Mouse (Mus musculus): ENCODE data around the gene Gm5105. TPM values are rescaled to one million over a fixed set of nuclear protein-coding genes. Genes with fewer than 3 reads are reported as not detected.
A peak's percentile ranks its signal among the peaks of the same experiment; 100 is the strongest.

Gene Gm5105
- total RNA-seq, 2 experiments from 2014 or later = 0.21 TPM; not detected in 1

DNA sequence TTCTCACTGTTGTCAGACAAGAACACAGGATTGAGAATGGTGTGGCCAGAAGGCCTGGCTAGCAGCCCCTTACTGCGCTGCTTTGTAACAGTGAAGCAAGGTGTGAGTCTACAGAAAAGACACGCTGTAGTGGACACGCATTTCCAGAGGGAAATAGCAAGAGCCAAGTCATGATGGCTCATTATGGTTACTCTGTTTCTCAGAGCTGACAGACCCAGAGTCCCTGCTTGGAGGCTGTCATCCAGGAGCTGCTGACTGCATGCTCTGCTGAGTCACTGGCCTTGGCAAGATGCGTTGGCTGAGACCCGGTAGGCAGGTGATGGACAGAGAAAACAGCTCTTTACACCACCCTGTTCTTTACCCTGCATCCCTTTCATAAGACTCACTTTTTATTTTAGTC lies 37.8 kb downstream of the Gm5105 start:
- peak; percentile 51 to 53 for DNase-seq (ENCODE audit: low spot score in 2 of 2)

DNA sequence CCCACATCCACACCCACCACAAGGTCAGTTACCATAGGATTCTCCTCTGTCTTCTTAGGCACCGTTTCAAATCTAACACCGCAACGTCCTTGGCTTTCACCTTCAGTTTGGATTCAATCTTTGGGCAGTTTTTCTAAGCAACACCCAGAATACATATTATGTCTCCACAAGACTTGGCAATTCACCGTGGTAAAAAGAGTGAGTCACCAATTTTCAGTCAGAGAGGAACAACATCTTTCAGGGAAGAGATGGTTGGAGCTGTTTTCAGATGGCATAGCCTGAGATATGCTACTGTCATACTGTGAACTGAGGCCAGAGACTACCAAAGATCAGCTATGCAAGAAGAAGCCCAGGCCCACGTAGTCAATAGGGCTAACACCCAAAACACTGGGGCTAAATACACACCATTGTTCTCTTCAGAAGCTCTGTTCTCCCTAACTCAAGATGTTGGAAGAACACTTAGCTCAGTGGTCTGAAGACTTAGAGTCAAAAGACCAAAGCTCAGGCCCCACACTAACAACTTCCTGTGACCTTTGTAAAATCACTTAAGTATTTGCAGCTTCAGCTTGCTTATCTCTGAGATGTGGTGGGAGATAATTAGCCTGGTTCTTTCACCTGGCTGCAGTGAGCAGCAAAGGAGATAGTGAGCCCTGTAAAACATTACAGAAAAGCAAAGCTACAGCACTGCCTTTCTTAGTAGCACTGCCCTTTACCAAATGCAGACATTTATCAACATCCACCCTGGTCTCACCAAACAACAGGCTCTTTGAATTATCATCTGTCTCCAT lies 39.4 kb downstream of the Gm5105 start:
- no peak for DNase-seq (ENCODE audit: low spot score in 2 of 2)

DNA sequence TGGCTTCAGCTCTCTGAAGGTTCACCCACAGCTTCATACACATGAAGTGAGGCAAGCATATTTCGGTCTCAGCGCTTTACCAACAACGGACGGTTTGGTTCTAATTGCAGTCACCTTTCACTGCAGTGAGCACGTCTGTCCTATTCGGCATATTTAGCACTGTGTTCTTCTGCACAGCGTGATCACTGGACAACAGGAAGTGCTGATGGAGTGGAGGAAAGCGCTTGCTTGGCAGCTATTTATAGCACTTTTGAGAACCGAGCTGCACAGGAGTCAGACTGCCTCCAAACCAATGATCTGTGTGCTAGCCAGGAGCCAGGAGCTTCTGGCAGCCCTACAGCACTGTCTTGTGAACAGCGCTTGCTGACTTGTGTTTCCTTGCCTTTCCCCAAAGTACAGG lies 40.9 kb downstream of the Gm5105 start:
- DNase-seq (ENCODE audit: low spot score in 2 of 2) = no peak

DNA sequence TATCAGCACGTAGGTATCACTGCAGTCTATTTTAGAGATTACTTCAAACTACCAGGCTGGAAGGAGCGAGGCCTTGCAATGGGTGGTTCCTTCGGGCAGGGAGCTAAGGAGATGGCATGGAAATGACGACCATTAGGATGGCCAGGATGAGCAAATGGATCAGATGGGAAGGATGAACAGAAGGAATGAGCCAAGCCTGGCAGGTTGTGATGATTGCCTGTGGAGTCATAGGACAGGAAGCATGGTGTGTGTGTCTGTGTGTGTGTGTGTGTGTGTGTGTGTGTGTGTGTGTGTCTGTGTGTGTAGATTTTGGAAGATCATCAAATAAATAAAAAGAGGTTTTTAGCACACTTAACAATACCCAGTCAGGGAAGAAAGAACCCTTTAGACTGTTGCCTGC lies 44.5 kb downstream of the Gm5105 start:
- no peak for DNase-seq (ENCODE audit: low spot score in 2 of 2)

DNA sequence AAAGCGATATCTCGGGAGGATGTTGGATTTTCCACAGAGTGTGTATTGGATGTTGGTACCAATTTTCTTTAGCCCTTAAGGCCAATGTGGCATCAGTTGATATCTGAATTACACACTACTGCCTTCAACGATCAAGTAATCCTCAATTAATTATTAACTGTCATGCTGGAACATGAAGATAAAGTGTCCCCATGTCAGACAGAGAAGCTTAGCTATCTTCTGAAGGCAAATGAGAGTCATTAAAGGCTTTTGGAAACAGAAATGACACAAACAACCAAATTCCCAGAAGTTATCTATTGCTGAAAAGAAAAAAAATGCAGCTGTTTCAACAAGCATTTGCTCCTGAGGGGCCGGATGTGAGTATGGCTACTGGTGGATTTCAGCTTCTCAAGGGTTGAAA lies 45.2 kb downstream of the Gm5105 start:
- no peak for DNase-seq (ENCODE audit: low spot score in 2 of 2)

DNA sequence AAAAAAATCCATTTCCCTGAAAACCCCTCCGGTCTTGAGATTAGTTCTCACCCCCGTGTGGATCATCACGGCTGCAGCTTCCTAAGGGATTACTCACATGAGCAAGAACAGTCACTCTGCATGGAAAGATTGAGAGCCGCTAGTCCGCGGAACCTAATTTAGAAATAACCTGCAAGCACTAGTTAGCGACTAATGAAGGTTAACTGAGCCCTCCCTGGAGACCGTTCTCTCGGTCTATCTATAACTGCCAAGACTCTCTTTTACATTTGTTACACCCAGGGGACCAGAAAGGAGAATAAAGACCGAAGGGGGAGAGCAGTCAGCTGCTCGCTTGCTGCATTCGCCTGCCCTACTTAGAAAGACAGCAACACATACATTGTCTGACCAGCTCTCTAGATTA lies 50.4 kb downstream of the Gm5105 start:
- no peak for DNase-seq (ENCODE audit: low spot score in 2 of 2)

DNA sequence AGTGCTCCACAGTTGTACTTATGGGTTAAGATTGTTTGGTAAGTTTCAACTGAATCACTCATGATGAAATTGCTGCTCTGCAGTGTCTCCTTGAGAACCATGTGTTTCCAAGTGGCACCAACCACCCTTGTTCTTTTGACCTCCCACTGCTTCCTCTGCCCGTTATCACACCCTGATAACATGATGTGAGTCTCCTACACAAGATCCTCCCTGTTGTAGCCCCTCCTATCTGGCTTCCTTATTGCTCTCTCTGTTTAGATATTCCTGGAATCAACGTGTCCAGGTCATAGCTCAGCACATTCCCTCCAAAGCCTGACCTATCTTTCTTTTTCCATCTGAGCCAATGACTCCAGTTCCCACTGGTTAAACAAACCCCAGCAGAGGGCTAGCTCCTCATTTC lies 52.5 kb downstream of the Gm5105 start:
- DNase-seq (ENCODE audit: low spot score in 2 of 2) = no peak

DNA sequence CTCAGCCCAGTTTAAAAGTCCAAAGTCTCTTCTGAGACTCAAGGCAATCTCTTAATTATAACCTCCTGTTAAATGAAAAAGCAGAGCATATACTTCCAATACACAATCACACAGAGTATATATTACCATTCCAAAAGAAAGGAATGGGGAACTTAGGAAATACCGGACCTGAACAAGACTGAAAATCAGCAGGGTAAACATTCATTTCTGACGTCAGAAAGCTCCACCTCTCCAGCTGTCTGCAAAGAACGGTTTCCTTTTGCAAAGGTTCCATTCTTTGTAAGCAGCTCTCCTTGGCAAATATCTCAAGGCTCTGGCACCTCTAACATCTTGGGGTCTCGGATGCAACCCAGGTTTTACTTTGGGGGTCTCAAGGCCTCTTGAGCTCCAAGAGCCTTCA lies 54.8 kb downstream of the Gm5105 start:
- no peak for DNase-seq (ENCODE audit: low spot score in 2 of 2)

DNA sequence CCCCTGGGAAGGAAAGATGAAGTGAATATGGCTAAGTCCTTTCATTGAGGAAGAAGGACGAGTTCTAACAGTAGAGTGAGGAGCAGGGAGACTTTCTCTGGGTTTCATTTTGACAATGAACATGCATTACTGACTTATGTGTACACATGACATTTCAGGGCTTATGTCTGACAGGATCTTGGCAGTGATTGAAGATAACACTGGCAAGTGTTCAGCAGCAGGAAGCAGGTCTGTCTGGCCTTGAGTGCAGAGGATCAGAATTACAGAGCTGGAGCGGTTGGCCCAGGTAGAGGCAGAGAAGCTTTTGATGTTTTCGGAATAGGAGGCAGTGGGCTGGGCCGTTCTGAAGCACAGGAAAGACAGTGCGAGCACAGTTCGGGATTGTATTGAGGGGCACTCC lies 59.0 kb downstream of the Gm5105 start:
- no peak for DNase-seq (ENCODE audit: low spot score in 2 of 2)

DNA sequence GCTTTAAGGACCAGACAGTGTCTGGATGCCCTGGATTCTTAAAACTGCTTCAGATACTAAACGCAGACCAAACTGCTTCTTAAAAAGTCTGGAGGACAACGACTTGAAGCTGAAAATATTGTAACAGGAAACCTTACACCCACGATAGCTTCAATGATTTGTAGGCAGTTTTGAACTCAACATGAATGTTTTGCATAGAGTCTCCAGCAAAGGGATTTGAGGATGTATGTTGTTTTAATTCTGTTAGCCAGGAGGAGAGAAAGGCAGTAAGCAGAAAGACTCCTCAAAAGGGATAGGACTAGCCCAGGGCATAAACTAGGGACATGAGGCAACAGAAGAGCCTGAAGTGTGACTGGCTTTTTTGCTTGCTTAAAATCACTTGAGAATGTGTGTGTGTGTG lies 60.3 kb downstream of the Gm5105 start:
- DNase-seq (ENCODE audit: low spot score in 2 of 2) = no peak

DNA sequence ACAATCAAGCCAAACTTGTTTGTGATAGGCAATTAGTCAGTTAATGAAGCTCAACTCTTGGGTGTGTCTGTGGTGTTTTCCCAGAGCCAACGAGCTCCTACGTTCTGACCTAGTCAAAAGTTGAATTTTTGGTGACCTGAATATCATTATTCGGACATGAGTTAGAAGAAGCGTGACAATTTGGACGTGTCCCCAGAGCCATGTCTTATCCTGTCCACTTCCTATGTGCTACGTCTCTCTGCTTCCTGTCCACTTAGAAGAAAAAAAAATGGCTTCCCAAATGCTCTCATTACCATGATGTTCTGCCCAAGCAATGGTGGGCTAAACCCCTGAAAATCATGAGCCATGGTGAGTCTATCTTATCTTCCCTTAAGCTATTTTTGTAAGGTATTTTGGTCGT lies 63.9 kb downstream of the Gm5105 start:
- DNase-seq (ENCODE audit: low spot score in 2 of 2) = no peak

DNA sequence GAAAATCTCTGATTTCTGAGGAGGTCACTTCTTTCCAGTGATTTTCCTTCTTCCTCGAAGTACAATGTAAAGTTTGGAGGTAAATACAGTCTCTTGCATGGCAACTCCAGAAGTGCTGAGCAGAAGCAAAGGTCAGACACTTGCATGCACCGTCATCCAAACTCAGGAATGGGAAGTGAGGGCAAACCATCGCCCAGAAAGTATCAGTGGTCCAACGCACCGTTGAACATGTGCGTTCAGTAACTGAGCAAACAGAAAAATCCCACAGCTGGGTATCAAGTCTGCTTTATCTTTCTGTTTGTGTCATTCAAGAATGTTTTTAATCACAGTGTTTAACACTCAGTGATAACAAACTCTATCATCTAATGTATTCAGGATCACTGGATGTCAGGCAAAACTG lies 64.6 kb downstream of the Gm5105 start:
- no peak for DNase-seq (ENCODE audit: low spot score in 2 of 2)

DNA sequence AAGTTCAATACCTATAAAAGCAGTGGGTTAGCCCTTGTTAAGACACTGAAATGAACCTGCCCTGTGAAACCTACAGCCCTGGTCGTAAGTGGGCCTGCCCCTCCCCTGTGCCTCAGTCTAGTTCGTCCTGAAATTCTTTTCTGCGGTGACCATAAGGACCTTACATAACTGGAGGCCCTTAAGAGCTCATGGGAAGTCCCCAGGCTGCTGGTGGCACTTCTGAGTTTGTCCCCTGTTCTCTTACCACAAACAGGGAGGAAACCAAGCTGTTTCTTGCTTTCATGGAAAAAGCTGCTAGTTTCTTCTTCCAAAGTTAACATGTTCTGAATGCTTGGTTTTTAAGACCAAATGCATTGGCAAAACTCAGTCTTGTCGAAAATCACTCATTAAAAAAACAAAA lies 65.3 kb downstream of the Gm5105 start:
- DNase-seq (ENCODE audit: low spot score in 2 of 2) = no peak

DNA sequence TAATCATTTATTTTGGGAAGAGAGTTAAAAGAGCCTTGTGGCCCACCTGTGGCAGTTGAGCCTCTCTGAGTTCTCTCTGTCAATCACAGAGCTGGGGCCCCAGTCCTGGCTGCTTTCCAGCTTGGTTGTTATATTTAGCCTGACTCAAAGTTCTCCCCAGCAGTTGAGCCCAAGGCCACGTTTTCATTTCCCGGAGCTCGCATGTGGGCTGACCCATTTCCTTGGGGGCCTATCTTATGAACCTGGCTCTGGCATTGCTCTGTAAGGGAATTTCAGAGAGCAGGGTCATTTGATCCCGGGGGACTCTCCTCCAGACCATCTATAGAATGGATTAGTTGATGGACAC lies 66.5 kb downstream of the Gm5105 start:
- no peak for DNase-seq (ENCODE audit: low spot score in 2 of 2)

DNA sequence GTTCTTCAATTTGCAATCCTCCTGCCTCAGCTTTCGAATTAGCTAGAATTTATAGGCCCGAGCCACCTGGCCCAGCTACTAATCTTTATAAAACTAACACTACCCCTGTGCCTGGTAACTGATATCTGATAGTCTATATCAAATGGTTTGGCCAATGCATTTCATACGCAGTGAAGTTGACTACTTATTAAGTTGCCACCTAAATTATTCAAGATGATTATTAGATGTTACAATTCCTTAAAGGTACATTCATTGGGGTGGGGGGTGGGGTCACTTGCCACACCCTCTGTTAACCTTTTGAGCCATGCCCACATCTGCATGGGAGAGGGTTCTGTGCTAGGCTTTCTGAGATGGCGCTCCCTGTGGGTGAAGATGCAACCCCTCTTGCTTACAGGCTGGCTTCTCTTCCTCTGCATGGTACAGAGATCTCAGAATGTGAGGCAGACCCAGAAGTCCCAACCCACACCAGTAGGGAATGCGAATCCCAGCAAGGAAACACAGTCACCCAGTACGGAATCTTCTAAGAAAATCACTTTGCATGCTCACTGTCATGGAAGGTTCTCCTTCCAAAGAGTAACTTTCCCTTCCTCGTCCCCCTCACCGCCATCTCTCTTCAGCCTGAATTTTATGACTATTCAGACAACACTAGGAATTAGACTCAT lies 67.0 kb downstream of the Gm5105 start:
- DNase-seq (ENCODE audit: low spot score in 2 of 2) = no peak

DNA sequence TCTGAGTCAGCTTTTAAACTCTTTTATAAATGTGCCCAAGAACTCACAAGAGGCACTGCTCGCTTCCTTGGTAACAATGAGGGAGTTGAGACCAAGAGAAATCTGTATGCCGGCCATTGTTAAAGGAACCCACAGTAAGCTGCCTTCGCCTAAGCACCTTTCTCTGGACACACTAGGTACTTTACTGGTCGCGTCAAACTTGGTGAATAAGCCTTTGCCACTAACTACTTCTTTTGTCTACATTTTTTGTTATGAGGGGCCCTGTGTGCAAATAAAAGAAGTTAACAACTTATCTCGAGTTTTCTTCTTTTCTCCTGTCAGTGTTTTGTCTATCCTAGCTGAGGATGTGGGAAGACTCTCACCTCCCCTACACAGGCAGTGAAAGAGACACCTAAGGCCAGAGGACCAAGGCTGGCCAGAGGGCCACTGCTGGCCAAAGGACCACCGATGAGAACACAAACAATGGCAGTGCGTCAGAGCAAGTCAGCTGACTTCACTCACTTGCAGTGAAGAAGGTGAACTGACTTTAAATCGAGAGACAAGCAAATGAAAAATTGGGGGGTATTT lies 67.9 kb downstream of the Gm5105 start:
- no peak for DNase-seq (ENCODE audit: low spot score in 2 of 2)

Other genes with a start within 250 kb of the Gm5105 start
- gene H2afz, start 202.9 kb downstream of the Gm5105 start, total RNA-seq (2021) = 100 to 1,000 TPM; 196 to 220 TPM
- 10 to 100 TPM; 46.0 to 46.1 TPM for gene Dnajb14, start 199.7 kb downstream of the Gm5105 start, total RNA-seq (2021)
- gene Lamtor3, start 148.9 kb downstream of the Gm5105 start, total RNA-seq (2021) = 10 to 100 TPM; 74.2 to 75.0 TPM
- 1 to 10 TPM; 3.5 to 4.5 TPM for gene Dapp1, start 85.8 kb downstream of the Gm5105 start, total RNA-seq (2021)
- gene 1110002E22Rik, start 2.3 kb downstream of the Gm5105 start, total RNA-seq (2021) = 1 to 10 TPM; 2.2 to 3.9 TPM
- gene Trmt10a, start 76.1 kb upstream of the Gm5105 start, total RNA-seq (2021) = 1 to 10 TPM; 4.0 to 4.9 TPM
- gene Mttp, start 77.6 kb upstream of the Gm5105 start, total RNA-seq (2021) = 1 to 10 TPM; 6.1 to 8.5 TPM
- not detected for gene 4930579F01Rik, start 126.4 kb upstream of the Gm5105 start, total RNA-seq (2021)
- not detected for gene Adh7, start 150.4 kb upstream of the Gm5105 start, total RNA-seq (2021)
- under 1 TPM; 0.60 to 0.96 TPM for gene Adh1, start 193.6 kb upstream of the Gm5105 start, total RNA-seq (2021)
- not detected for gene Adh6a, start 245.9 kb upstream of the Gm5105 start, total RNA-seq (2021)